Mouse (Mus musculus): ENCODE results near the gene Pltp. TPM values are rescaled to one million over a fixed set of nuclear protein-coding genes. Genes with fewer than 3 reads are reported as not detected.
"Not testable (repeated sequence)": the region's sequence is repeated elsewhere in the genome, so short reads cannot be mapped to it uniquely, and the experiment has no call there.

Pltp gene
- total and polyA plus RNA-seq, 2 experiments from 2014 or later, result 43.4 to 80.7 TPM

- DNase-seq (no peak), ATAC-seq (no peak)
- TF ChIP-seq CTCF (IDR thresholded peaks at IDR 0.05; ENCODE audit: low read depth), result no peak
- Histone ChIP-seq H3K27ac (ENCODE audit: low read depth, low read length) (no peak overlapping the region), H3K9me3 (ENCODE audit: low read length) (no peaks in the 10 kb centered on the region), H3K27me3 (ENCODE audit: insufficient read depth, low read length) (no peaks in the 10 kb centered on the region), H3K36me3 (ENCODE audit: insufficient read depth) (no peaks in the 10 kb centered on the region), H3K9ac (no peak overlapping the region), H3K4me3 (ENCODE audit: low read depth, low read length) (no peak overlapping the region), H3K4me2 (ENCODE audit: low read depth) (no peak overlapping the region), H3K4me1 (ENCODE audit: insufficient read depth) (no peaks in the 10 kb centered on the region)
- WGBS, result 55% methylated on average over 6 of the region's 6 CpGs
Measured at GRCm38 (mm10) chr2:164871602-164872303, 14.2 kb upstream of the Pltp start.

- Histone ChIP-seq H3K4me1 (ENCODE audit: insufficient read depth) (no peaks in the 10 kb centered on the region), H3K27ac (ENCODE audit: low read depth, low read length) (no peak overlapping the region), H3K9me3 (ENCODE audit: low read length) (no peaks in the 10 kb centered on the region), H3K36me3 (ENCODE audit: insufficient read depth) (no peaks in the 10 kb centered on the region), H3K27me3 (ENCODE audit: insufficient read depth, low read length) (no peaks in the 10 kb centered on the region), H3K4me3 (ENCODE audit: low read depth, low read length) (no peak overlapping the region), H3K4me2 (ENCODE audit: low read depth) (no peak overlapping the region), H3K9ac (no peak overlapping the region)
- no peak for DNase-seq
- ATAC-seq, result no peak
- WGBS, result 84% methylated on average over 7 of the region's 7 CpGs
- TF ChIP-seq CTCF (IDR thresholded peaks at IDR 0.05; ENCODE audit: low read depth), result no peak
Measured at GRCm38 (mm10) chr2:164868491-164868890, 11.0 kb upstream of the Pltp start.

- TF ChIP-seq CTCF (IDR thresholded peaks at IDR 0.05; ENCODE audit: low read depth), result peak; percentile 45
- H3K9me3 ChIP-seq (ENCODE audit: low read length), result no peaks in the 10 kb centered on the region
- no peak overlapping the region for H3K27ac ChIP-seq (ENCODE audit: low read depth, low read length)
- DNase-seq, result no peak
- no peaks in the 10 kb centered on the region for H3K27me3 ChIP-seq (ENCODE audit: insufficient read depth, low read length)
- no peak overlapping the region for H3K9ac ChIP-seq
- H3K4me2 ChIP-seq (ENCODE audit: low read depth), result no peak overlapping the region
- H3K36me3 ChIP-seq (ENCODE audit: insufficient read depth), result no peaks in the 10 kb centered on the region
- H3K4me3 ChIP-seq (ENCODE audit: low read depth, low read length), result no peak overlapping the region
- no peak for ATAC-seq
- H3K4me1 ChIP-seq (ENCODE audit: insufficient read depth), result no peaks in the 10 kb centered on the region
- WGBS, result 93% methylated on average over 7 of the region's 7 CpGs
Measured at GRCm38 (mm10) chr2:164867566-164867965, 10.1 kb upstream of the Pltp start.

- no peak for ATAC-seq
- WGBS, result 68% methylated on average over 16 of the region's 16 CpGs
Measured at GRCm38 (mm10) chr2:164866741-164867551, 9.4 kb upstream of the Pltp start.

GRCm38 (mm10) chr2:164864593-164864992 is 7.1 kb upstream of the Pltp start:
- H3K4me1 ChIP-seq (ENCODE audit: insufficient read depth), result no peaks in the 10 kb centered on the region
- no peak overlapping the region for H3K27ac ChIP-seq (ENCODE audit: low read depth, low read length)
- H3K9ac ChIP-seq, result no peak overlapping the region
- ATAC-seq (no peak), DNase-seq (no peak)
- no peaks in the 10 kb centered on the region for H3K27me3 ChIP-seq (ENCODE audit: insufficient read depth, low read length)
- no peak for TF ChIP-seq CTCF (IDR thresholded peaks at IDR 0.05; ENCODE audit: low read depth)
- no peak overlapping the region for H3K4me2 ChIP-seq (ENCODE audit: low read depth)
- H3K36me3 ChIP-seq (ENCODE audit: insufficient read depth), result no peaks in the 10 kb centered on the region
- H3K9me3 ChIP-seq (ENCODE audit: low read length), result no peaks in the 10 kb centered on the region
- H3K4me3 ChIP-seq (ENCODE audit: low read depth, low read length), result no peak overlapping the region
- WGBS, result 91% methylated on average over 4 of the region's 4 CpGs

More at GRCm38 (mm10) chr2:164866741-164867551, 9.4 kb upstream of the Pltp start:
- H3K36me3 ChIP-seq (ENCODE audit: insufficient read depth), result no peaks in the 10 kb centered on the region
- H3K27ac ChIP-seq (ENCODE audit: low read depth, low read length), result no peak overlapping the region
- H3K4me2 ChIP-seq (ENCODE audit: low read depth), result no peak overlapping the region
- DNase-seq, result no peak
- TF ChIP-seq CTCF (IDR thresholded peaks at IDR 0.05; ENCODE audit: low read depth), result no peak
- H3K4me1 ChIP-seq (ENCODE audit: insufficient read depth), result no peaks in the 10 kb centered on the region
- H3K4me3 ChIP-seq (ENCODE audit: low read depth, low read length), result no peak overlapping the region
- no peaks in the 10 kb centered on the region for H3K9me3 ChIP-seq (ENCODE audit: low read length)
- no peak overlapping the region for H3K9ac ChIP-seq
- H3K27me3 ChIP-seq (ENCODE audit: insufficient read depth, low read length), result no peaks in the 10 kb centered on the region

- H3K4me2 ChIP-seq (ENCODE audit: low read depth); H3K9ac ChIP-seq; ATAC-seq; H3K27me3 ChIP-seq (ENCODE audit: insufficient read depth, low read length); H3K36me3 ChIP-seq (ENCODE audit: insufficient read depth); DNase-seq; H3K9me3 ChIP-seq (ENCODE audit: low read length); H3K4me1 ChIP-seq (ENCODE audit: insufficient read depth); H3K4me3 ChIP-seq (ENCODE audit: low read depth, low read length); H3K27ac ChIP-seq (ENCODE audit: low read depth, low read length): not testable (repeated sequence)
- WGBS, result 89% methylated on average over 7 of the region's 9 CpGs
Measured at GRCm38 (mm10) chr2:164863411-164863810, 5.9 kb upstream of the Pltp start.

Data from forebrain, postnatal 0 days (tissue).